Mouse (Mus musculus): ENCODE data around the gene Pdss2.
A peak's percentile ranks its signal among the peaks of the same experiment; 100 is the strongest.
"Not testable (repeated sequence)": the region's sequence is repeated elsewhere in the genome, so short reads cannot be mapped to it uniquely, and the experiment has no call there.

Pdss2 gene

GRCm38 (mm10) chr10:43368611-43369010, 147.3 kb downstream of the Pdss2 start:
- DNase-seq (ENCODE audit: extremely low read depth, insufficient read length, low spot score) = no peak

GRCm38 (mm10) chr10:43372315-43372714, 151.0 kb downstream of the Pdss2 start:
- DNase-seq (ENCODE audit: extremely low read depth, insufficient read length, low spot score) = no peak

GRCm38 (mm10) chr10:43373035-43373434, 151.7 kb downstream of the Pdss2 start:
- no peak for DNase-seq (ENCODE audit: extremely low read depth, insufficient read length, low spot score)

GRCm38 (mm10) chr10:43373666-43374065, 152.4 kb downstream of the Pdss2 start:
- no peak for DNase-seq (ENCODE audit: extremely low read depth, insufficient read length, low spot score)

GRCm38 (mm10) chr10:43375286-43375685, 154.0 kb downstream of the Pdss2 start:
- DNase-seq (ENCODE audit: extremely low read depth, insufficient read length, low spot score) = no peak

GRCm38 (mm10) chr10:43376749-43377148, 155.5 kb downstream of the Pdss2 start:
- no peak for DNase-seq (ENCODE audit: extremely low read depth, insufficient read length, low spot score)

GRCm38 (mm10) chr10:43378279-43378678, 157.0 kb downstream of the Pdss2 start:
- DNase-seq (ENCODE audit: extremely low read depth, insufficient read length, low spot score) = peak; percentile 22

GRCm38 (mm10) chr10:43378732-43379644, 157.7 kb downstream of the Pdss2 start:
- no peak for DNase-seq (ENCODE audit: extremely low read depth, insufficient read length, low spot score)

- no peak for DNase-seq (ENCODE audit: extremely low read depth, insufficient read length, low spot score)
Measured at GRCm38 (mm10) chr10:43382660-43383059, 161.4 kb downstream of the Pdss2 start.

GRCm38 (mm10) chr10:43384623-43385022, 163.3 kb downstream of the Pdss2 start:
- no peak for DNase-seq (ENCODE audit: extremely low read depth, insufficient read length, low spot score)

GRCm38 (mm10) chr10:43392921-43393320, 171.6 kb downstream of the Pdss2 start:
- no peak for DNase-seq (ENCODE audit: extremely low read depth, insufficient read length, low spot score)

GRCm38 (mm10) chr10:43393818-43394217, 172.5 kb downstream of the Pdss2 start:
- peak; percentile 7 for DNase-seq (ENCODE audit: extremely low read depth, insufficient read length, low spot score)

- no peak for DNase-seq (ENCODE audit: extremely low read depth, insufficient read length, low spot score)
Measured at GRCm38 (mm10) chr10:43395824-43396223, 174.5 kb downstream of the Pdss2 start.

- DNase-seq (ENCODE audit: extremely low read depth, insufficient read length, low spot score) = no peak
Measured at GRCm38 (mm10) chr10:43399596-43400316, 178.5 kb downstream of the Pdss2 start.

GRCm38 (mm10) chr10:43406107-43406506, 184.8 kb downstream of the Pdss2 start:
- DNase-seq (ENCODE audit: extremely low read depth, insufficient read length, low spot score) = no peak

- no peak for DNase-seq (ENCODE audit: extremely low read depth, insufficient read length, low spot score)
Measured at GRCm38 (mm10) chr10:43406885-43407284, 185.6 kb downstream of the Pdss2 start.

- DNase-seq (ENCODE audit: extremely low read depth, insufficient read length, low spot score) = no peak
Measured at GRCm38 (mm10) chr10:43409506-43410230, 188.4 kb downstream of the Pdss2 start.

- DNase-seq (ENCODE audit: extremely low read depth, insufficient read length, low spot score) = not testable (repeated sequence)
Measured at GRCm38 (mm10) chr10:43411164-43411563, 189.9 kb downstream of the Pdss2 start.

GRCm38 (mm10) chr10:43417346-43417745, 196.1 kb downstream of the Pdss2 start:
- DNase-seq (ENCODE audit: extremely low read depth, insufficient read length, low spot score) = no peak

GRCm38 (mm10) chr10:43420660-43421413, 199.6 kb downstream of the Pdss2 start:
- DNase-seq (ENCODE audit: extremely low read depth, insufficient read length, low spot score) = no peak
